In genomic region chr4:134296096-134296495, GRCm38 (mm10) we compare ENCODE assay signal across 15 mouse cellular contexts. TPM values are rescaled to one million over a fixed set of nuclear protein-coding genes. Genes with fewer than 3 reads are reported as not detected.
"Had no signal": no experiment of that assay in that cellular context is flagged by ENCODE, and none has a peak within 500 bp of the region (broad histone marks: within the 10 kb centered on the region; RNA-seq: fewer than 3 reads in every experiment).

No protein-coding gene starts in this region.

RNA-seq across cellular contexts. Expression of gene Trim63, which starts 18.8 kb away (rescaled TPM):
- total RNA-seq: megakaryocyte progenitor cell, adult 5-6 weeks had no signal
- polyA plus RNA-seq: lung, embryonic 14.5 days; macrophage; midbrain, embryonic 11.5 days; stomach, embryonic 14.5 days had no signal

RNA-seq across cellular contexts. Expression of gene Grrp1, which starts 42.2 kb away (rescaled TPM):
- total RNA-seq: megakaryocyte progenitor cell, adult 5-6 weeks had no signal
- polyA plus RNA-seq: macrophage had no signal

RNA-seq across cellular contexts. Expression of gene Slc30a2, which starts 46.9 kb away (rescaled TPM):
- polyA plus RNA-seq: macrophage; midbrain, embryonic 11.5 days; neural tube, embryonic 11.5 days; stomach, embryonic 14.5 days had no signal

RNA-seq across cellular contexts. Expression of gene Gm30191, which starts 49.4 kb away (rescaled TPM):
- total RNA-seq: megakaryocyte progenitor cell, adult 5-6 weeks had no signal
- polyA plus RNA-seq: liver, embryonic 16.5 days; lung, embryonic 14.5 days; lung, embryonic 16.5 days; macrophage; midbrain, embryonic 13.5 days; midbrain, embryonic 15.5 days; myocyte; neural tube, embryonic 11.5 days; neural tube, embryonic 13.5 days; neural tube, embryonic 15.5 days; stomach, embryonic 14.5 days; stomach, embryonic 16.5 days; testis, adult 2 months had no signal
